Mouse (Mus musculus) heart, embryonic 11.5 days (tissue): Measurements from ENCODE around the gene Cdc42bpa. TPM values are rescaled to one million over a fixed set of nuclear protein-coding genes. Genes with fewer than 3 reads are reported as not detected.

Source experiments
- ATAC-seq: fragments of 200-750 bp; cut with Nextera tagmentation; replicated peaks from 2 replicates; pipeline ENCODE4 v1.8.0; 2017; ENCODE audit warnings: moderate library complexity; ENCODE audit not compliant: insufficient number of reproducible peaks, low FRiP score, low TSS enrichment
- H3K27ac ChIP-seq: fragments of 300-500 bp; sonication (generic); 2 replicates; pipeline ENCODE4 v1.5.1; 2014; ENCODE audit warnings: mild to moderate bottlenecking, low read depth, low read length
- H3K27me3 ChIP-seq: fragments of 300-500 bp; sonication (generic); 2 replicates; pipeline ENCODE4 v1.6.1; 2014; ENCODE audit warnings: mild to moderate bottlenecking, low read length, mixed read lengths; ENCODE audit not compliant: control insufficient read depth, insufficient read depth
- H3K36me3 ChIP-seq: fragments of 300-500 bp; sonication (generic); 2 replicates; pipeline ENCODE4 v1.6.1; 2014; ENCODE audit warnings: mild to moderate bottlenecking, low read length, moderate library complexity, mixed read lengths; ENCODE audit not compliant: control insufficient read depth, insufficient read depth
- H3K4me1 ChIP-seq: fragments of 300-500 bp; sonication (generic); 2 replicates; pipeline ENCODE4 v1.6.1; 2014; ENCODE audit warnings: low read length; ENCODE audit not compliant: control insufficient read depth, insufficient read depth
- H3K4me2 ChIP-seq: fragments of 300-500 bp; sonication (generic); 2 replicates; pipeline ENCODE4 v1.6.1; 2014; ENCODE audit warnings: mild to moderate bottlenecking, moderate library complexity
- H3K4me3 ChIP-seq: fragments of 300-500 bp; sonication (generic); 2 replicates; pipeline ENCODE4 v1.5.1; 2014; ENCODE audit warnings: low read depth, low read length
- H3K9ac ChIP-seq: fragments of 300-500 bp; sonication (generic); 2 replicates; pipeline ENCODE4 v1.6.1; 2014; ENCODE audit warnings: mild to moderate bottlenecking, low read depth, low read length, moderate library complexity
- H3K9me3 ChIP-seq: fragments of 300-500 bp; sonication (generic); replicated peaks from 2 replicates; pipeline ENCODE4 v1.6.1; 2016; ENCODE audit warnings: low read length; ENCODE audit not compliant: control insufficient read depth
- WGBS: fragments of 180-500 bp; shearing (Covaris S2); extraction: QIAGEN DNeasy Blood & Tissue Kit; methylation state at CpG from one replicate; pipeline ENCODE4 v1.1.7; 2014; ENCODE audit not compliant: insufficient replicate concordance; 5-methylcytosine and 5-hydroxymethylcytosine counted together
- polyA plus RNA-seq: library from polyadenylated mRNA; unstranded; fragments of >200 nt; fragmentation: Nextera tagmentation; extraction: Ambion mirVana; gene quantifications from 2 replicates; pipeline ENCODE4 v1.2.1, GENCODE M21; 2014

Cdc42bpa gene
- polyA plus RNA-seq, 1 experiment from 2014 or later: 13.5 TPM

GRCm38 (mm10) chr1:179975645-179976275, 15.5 kb downstream of the Cdc42bpa start:
- WGBS: 62% methylated on average over 5 of the region's 5 CpGs
- Histone ChIP-seq H3K4me3 (no peak overlapping the region), H3K9me3 (no peaks in the 10 kb centered on the region)

GRCm38 (mm10) chr1:179977437-179977836, 17.2 kb downstream of the Cdc42bpa start:
- H3K9me3 ChIP-seq: peaks cover 5% of the 10 kb centered on the region
- ATAC-seq: no peak
- no peaks in the 10 kb centered on the region for H3K27me3 ChIP-seq
- WGBS: 64% methylated on average over 6 of the region's 6 CpGs
- H3K27ac ChIP-seq: no peak overlapping the region
- no peak overlapping the region for H3K4me3 ChIP-seq
- no peak overlapping the region for H3K9ac ChIP-seq
- no peaks in the 10 kb centered on the region for H3K36me3 ChIP-seq
- H3K4me1 ChIP-seq: no peaks in the 10 kb centered on the region
- no peak overlapping the region for H3K4me2 ChIP-seq

More at GRCm38 (mm10) chr1:179975645-179976275, 15.5 kb downstream of the Cdc42bpa start:
- Histone ChIP-seq H3K27me3 (no peaks in the 10 kb centered on the region), H3K4me2 (no peak overlapping the region), H3K36me3 (no peaks in the 10 kb centered on the region), H3K27ac (no peak overlapping the region), H3K9ac (no peak overlapping the region), H3K4me1 (no peaks in the 10 kb centered on the region)
- no peak for ATAC-seq

- no peak overlapping the region for H3K4me2 ChIP-seq
- no peak for ATAC-seq
- H3K9ac ChIP-seq: no peak overlapping the region
- H3K9me3 ChIP-seq: peaks cover 5% of the 10 kb centered on the region
- H3K4me1 ChIP-seq: no peaks in the 10 kb centered on the region
- H3K27me3 ChIP-seq: no peaks in the 10 kb centered on the region
- 66% methylated on average over 1 of the region's 1 CpGs for WGBS
- H3K27ac ChIP-seq: no peak overlapping the region
- no peaks in the 10 kb centered on the region for H3K36me3 ChIP-seq
- H3K4me3 ChIP-seq: no peak overlapping the region
Observed at GRCm38 (mm10) chr1:179978742-179979141, 18.5 kb downstream of the Cdc42bpa start.

- Histone ChIP-seq H3K9me3 (peaks cover 5% of the 10 kb centered on the region), H3K4me1 (no peaks in the 10 kb centered on the region), H3K9ac (no peak overlapping the region), H3K27ac (no peak overlapping the region), H3K27me3 (no peaks in the 10 kb centered on the region), H3K4me3 (no peak overlapping the region), H3K36me3 (no peaks in the 10 kb centered on the region), H3K4me2 (no peak overlapping the region)
- ATAC-seq: no peak
Observed at GRCm38 (mm10) chr1:179981680-179982079, 21.4 kb downstream of the Cdc42bpa start.

GRCm38 (mm10) chr1:179982183-179982582, 21.9 kb downstream of the Cdc42bpa start:
- Histone ChIP-seq H3K27me3 (no peaks in the 10 kb centered on the region), H3K9me3 (peaks cover 5% of the 10 kb centered on the region), H3K36me3 (no peaks in the 10 kb centered on the region), H3K27ac (no peak overlapping the region), H3K4me2 (no peak overlapping the region), H3K4me3 (no peak overlapping the region), H3K9ac (no peak overlapping the region), H3K4me1 (no peaks in the 10 kb centered on the region)
- no peak for ATAC-seq
- 68% methylated on average over 1 of the region's 1 CpGs for WGBS

GRCm38 (mm10) chr1:179982933-179983332, 22.7 kb downstream of the Cdc42bpa start:
- no peak overlapping the region for H3K4me3 ChIP-seq
- H3K4me1 ChIP-seq: no peaks in the 10 kb centered on the region
- no peaks in the 10 kb centered on the region for H3K27me3 ChIP-seq
- no peak overlapping the region for H3K27ac ChIP-seq
- no peak for ATAC-seq
- H3K9ac ChIP-seq: no peak overlapping the region
- H3K4me2 ChIP-seq: no peak overlapping the region
- 92% methylated on average over 1 of the region's 1 CpGs for WGBS
- no peaks in the 10 kb centered on the region for H3K36me3 ChIP-seq
- peaks cover 5% of the 10 kb centered on the region for H3K9me3 ChIP-seq

- no peak overlapping the region for H3K27ac ChIP-seq
- 84% methylated on average over 1 of the region's 1 CpGs for WGBS
- H3K9ac ChIP-seq: no peak overlapping the region
- no peaks in the 10 kb centered on the region for H3K4me1 ChIP-seq
- H3K4me2 ChIP-seq: no peak overlapping the region
- H3K36me3 ChIP-seq: no peaks in the 10 kb centered on the region
- peaks cover 5% of the 10 kb centered on the region for H3K9me3 ChIP-seq
- no peak for ATAC-seq
- no peaks in the 10 kb centered on the region for H3K27me3 ChIP-seq
- no peak overlapping the region for H3K4me3 ChIP-seq
Observed at GRCm38 (mm10) chr1:179984171-179984570, 23.9 kb downstream of the Cdc42bpa start.

GRCm38 (mm10) chr1:179991660-179992235, 31.5 kb downstream of the Cdc42bpa start:
- no peak overlapping the region for H3K9ac ChIP-seq
- no peaks in the 10 kb centered on the region for H3K9me3 ChIP-seq
- no peaks in the 10 kb centered on the region for H3K36me3 ChIP-seq
- 67% methylated on average over 6 of the region's 6 CpGs for WGBS
- no peak overlapping the region for H3K27ac ChIP-seq
- H3K4me2 ChIP-seq: no peak overlapping the region
- no peak overlapping the region for H3K4me3 ChIP-seq
- no peaks in the 10 kb centered on the region for H3K27me3 ChIP-seq
- no peaks in the 10 kb centered on the region; the same call in 1 of the 2 replicates for H3K4me1 ChIP-seq
- no peak for ATAC-seq

GRCm38 (mm10) chr1:179992255-179992654, 32.0 kb downstream of the Cdc42bpa start:
- Histone ChIP-seq H3K9me3 (no peaks in the 10 kb centered on the region), H3K4me3 (no peak overlapping the region), H3K9ac (no peak overlapping the region), H3K4me2 (no peak overlapping the region), H3K4me1 (peaks cover under 1% of the 10 kb centered on the region; the same call in 1 of the 2 replicates), H3K27me3 (no peaks in the 10 kb centered on the region), H3K36me3 (no peaks in the 10 kb centered on the region), H3K27ac (no peak overlapping the region)
- 76% methylated on average over 1 of the region's 1 CpGs for WGBS
- no peak for ATAC-seq
